Mouse (Mus musculus) E14TG2a.4 (cell line): ENCODE results near the gene Gm49369.
"Not testable (repeated sequence)": the region's sequence is repeated elsewhere in the genome, so short reads cannot be mapped to it uniquely, and the experiment has no call there.

Experiments
- H3K27me3 ChIP-seq: 2 replicates; pipeline ENCODE4 v1.6.1; 2014; ENCODE audit warnings: low read length, control low read depth; ENCODE audit not compliant: insufficient read depth
- H3K36me3 ChIP-seq: 2 replicates; pipeline ENCODE4 v1.6.1; 2014; ENCODE audit warnings: low read length, control low read depth; ENCODE audit not compliant: insufficient read depth
- H3K4me1 ChIP-seq: replicated peaks from 2 replicates; pipeline ENCODE4 v1.6.1; 2014; ENCODE audit warnings: low read depth, low read length, control low read depth
- H3K4me3 ChIP-seq: replicated peaks from 2 replicates; pipeline ENCODE4 v1.5.1; 2014; ENCODE audit warnings: mild to moderate bottlenecking, low read length
- H3K9me3 ChIP-seq: 2 replicates; pipeline ENCODE4 v1.6.1; 2014; ENCODE audit warnings: low read length, control low read depth
- CTCF ChIP-seq: conservative IDR thresholded peaks from 2 replicates; pipeline ENCODE4 v1.5.1; 2014; ENCODE audit warnings: low read length
- NANOG ChIP-seq: IDR thresholded peaks from 2 replicates; pipeline ENCODE4 v1.6.1; 2014; ENCODE audit warnings: borderline replicate concordance, low read length, mixed read lengths
- POU5F1 ChIP-seq: IDR thresholded peaks from 2 replicates; pipeline ENCODE4 v1.6.1; 2014; ENCODE audit warnings: low read length, borderline replicate concordance

The Gm49369 gene

DNA sequence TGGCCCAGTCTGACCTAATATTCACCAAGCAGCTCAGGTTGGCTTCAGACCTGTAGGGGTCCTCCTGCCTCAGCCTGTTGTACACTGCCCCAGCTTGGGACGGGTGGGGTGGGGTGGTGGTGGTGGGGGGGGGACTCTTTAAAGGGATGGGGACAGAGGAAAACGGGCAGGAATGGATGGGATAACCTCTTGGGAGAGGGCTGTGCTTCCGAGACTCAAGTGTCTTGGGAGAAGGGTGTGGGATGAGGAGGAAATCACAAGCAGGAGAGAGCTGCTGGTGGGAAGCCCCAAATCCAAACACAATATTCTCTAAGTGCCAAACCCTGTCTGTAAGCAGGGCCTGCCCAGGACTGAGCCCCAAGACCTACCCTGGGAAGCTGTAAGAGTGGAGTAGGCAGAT is 33.8 kb upstream of the Gm49369 start:
- TF ChIP-seq POU5F1: no peak
- no peak for TF ChIP-seq CTCF
- TF ChIP-seq NANOG: no peak
- peaks cover 23% of the 10 kb centered on the region for H3K27me3 ChIP-seq
- 0 out of 2 replicates have a peak, but pooled peaks cover 5% of the 10 kb centered on the region for H3K9me3 ChIP-seq
- no peaks in the 10 kb centered on the region for H3K4me1 ChIP-seq
- H3K36me3 ChIP-seq: no peaks in the 10 kb centered on the region
- H3K4me3 ChIP-seq: no peak overlapping the region

DNA sequence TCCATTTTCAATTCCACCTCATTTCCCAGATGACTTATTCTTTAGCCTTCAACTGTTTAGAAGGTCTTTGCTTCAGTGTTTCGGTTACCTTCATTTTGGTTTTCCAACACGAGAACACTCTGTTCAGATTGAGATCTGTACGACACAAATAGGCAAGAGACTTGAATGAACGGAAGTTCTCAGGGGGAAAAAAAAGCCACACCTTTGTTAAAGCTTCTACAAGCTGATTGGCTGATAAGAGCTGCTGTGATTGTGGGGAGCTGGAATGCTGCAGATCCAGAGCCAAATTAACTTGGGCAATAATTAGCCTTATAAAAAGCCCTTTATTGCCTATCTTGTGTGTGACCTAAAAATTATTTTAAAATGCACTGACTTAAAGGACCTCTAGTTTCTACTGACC is 32.8 kb upstream of the Gm49369 start:
- TF ChIP-seq NANOG (no peak), POU5F1 (no peak), CTCF (no peak)
- Histone ChIP-seq H3K4me1 (no peaks in the 10 kb centered on the region), H3K4me3 (no peak overlapping the region), H3K9me3 (0 out of 2 replicates have a peak, but pooled peaks cover 5% of the 10 kb centered on the region), H3K36me3 (no peaks in the 10 kb centered on the region), H3K27me3 (peaks cover 21% of the 10 kb centered on the region)

DNA sequence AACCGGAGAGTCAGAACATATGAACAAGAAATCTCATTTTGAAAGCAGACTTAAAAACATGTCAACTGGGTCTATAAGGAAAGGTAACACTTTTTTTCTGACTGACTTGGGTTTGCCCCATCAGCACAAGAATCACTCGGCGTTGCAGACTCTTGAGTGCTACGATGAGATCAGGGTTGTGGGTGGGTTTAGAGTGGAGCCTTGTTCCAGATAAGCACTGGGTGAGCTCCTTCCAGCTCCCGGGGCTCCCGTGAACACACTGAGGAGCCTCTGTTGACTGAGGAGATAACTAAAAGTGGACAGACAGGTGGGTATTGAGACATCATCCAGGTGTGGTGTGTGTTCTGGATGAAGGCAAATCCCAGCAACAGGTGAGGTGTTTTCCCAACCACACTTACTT is 30.8 kb upstream of the Gm49369 start:
- Histone ChIP-seq H3K27me3 (peaks cover 24% of the 10 kb centered on the region; the same call in 1 of the 2 replicates), H3K9me3 (0 out of 2 replicates have a peak, but pooled peaks cover 5% of the 10 kb centered on the region), H3K36me3 (no peaks in the 10 kb centered on the region), H3K4me1 (no peaks in the 10 kb centered on the region), H3K4me3 (no peak overlapping the region)
- TF ChIP-seq POU5F1 (no peak), CTCF (no peak), NANOG (no peak)

DNA sequence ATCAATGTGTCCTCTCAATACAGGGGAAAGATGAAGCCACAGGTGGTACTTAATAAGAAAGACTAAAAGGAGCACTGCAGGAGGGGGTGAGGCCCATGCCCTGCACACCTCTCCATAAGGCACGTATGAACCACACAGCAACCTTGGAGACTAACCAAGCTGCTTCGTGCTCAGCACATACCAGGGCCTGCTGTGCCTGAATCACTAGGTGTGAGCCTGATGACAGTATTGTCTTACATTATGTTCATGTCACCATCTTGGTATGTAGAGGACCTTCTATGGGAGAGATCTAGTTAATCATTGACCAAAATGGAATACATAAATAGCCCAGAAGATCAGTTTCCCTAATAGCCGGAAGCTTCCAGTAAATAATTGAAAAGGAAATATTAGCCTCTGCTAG is 27.1 kb upstream of the Gm49369 start:
- Histone ChIP-seq H3K27me3 (peaks cover 21% of the 10 kb centered on the region; the same call in 1 of the 2 replicates), H3K36me3 (no peaks in the 10 kb centered on the region), H3K4me1 (peaks cover 2% of the 10 kb centered on the region; the same call in 1 of the 2 replicates), H3K4me3 (no peak overlapping the region), H3K9me3 (peaks cover 19% of the 10 kb centered on the region)
- TF ChIP-seq CTCF (no peak), POU5F1 (no peak), NANOG (no peak)

- no peaks in the 10 kb centered on the region for H3K36me3 ChIP-seq
- H3K4me1 ChIP-seq: peaks cover 11% of the 10 kb centered on the region; the same call in 1 of the 2 replicates
- peaks cover 23% of the 10 kb centered on the region for H3K9me3 ChIP-seq
- TF ChIP-seq POU5F1: no peak
- no peak for TF ChIP-seq NANOG
- no peak for TF ChIP-seq CTCF
- peaks cover 14% of the 10 kb centered on the region; the same call in 1 of the 2 replicates for H3K27me3 ChIP-seq
- no peak overlapping the region for H3K4me3 ChIP-seq
Measured at GRCm38 (mm10) chr7:142408686-142409085, 26.2 kb upstream of the Gm49369 start.

DNA sequence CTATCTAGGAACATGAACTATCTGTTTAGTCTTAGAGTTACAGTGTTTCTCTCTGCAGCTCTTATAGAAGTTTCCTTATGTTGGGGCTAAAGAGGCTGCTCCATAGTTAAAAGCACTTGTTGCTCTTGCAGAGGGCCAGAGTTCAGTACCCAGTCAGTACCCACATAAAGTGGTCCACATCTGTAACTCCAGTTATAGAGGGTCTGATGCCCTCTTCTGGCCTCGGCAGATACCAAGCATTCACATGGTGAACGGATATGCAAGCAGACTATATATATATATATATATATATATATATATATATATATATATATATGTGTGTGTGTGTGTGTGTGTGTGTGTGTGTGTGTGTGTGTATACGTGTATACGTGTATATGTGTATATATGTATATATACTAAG is 25.5 kb upstream of the Gm49369 start:
- peaks cover 12% of the 10 kb centered on the region; the same call in 1 of the 2 replicates for H3K4me1 ChIP-seq
- TF ChIP-seq NANOG: no peak
- TF ChIP-seq CTCF: no peak
- no peak for TF ChIP-seq POU5F1
- H3K36me3 ChIP-seq: no peaks in the 10 kb centered on the region
- no peak overlapping the region for H3K4me3 ChIP-seq
- H3K27me3 ChIP-seq: peaks cover 15% of the 10 kb centered on the region; the same call in 1 of the 2 replicates
- H3K9me3 ChIP-seq: peaks cover 20% of the 10 kb centered on the region

DNA sequence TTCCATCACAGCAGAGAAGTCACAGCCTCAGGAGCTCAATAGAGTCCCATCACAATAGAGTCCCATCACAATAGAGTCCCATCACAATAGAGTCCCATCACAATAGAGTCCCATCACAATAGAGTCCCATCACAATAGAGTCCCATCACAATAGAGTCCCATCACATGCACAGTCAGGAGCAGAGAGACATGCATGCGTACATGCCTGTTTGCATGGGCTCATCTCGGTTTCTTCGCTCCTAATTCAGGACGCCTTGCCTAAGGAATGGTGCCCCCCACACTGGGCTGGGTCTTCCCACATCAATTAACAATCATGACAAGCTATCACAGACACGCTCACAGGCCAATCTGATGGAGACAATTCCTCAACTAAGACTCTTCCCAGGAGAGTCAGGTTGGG is 22.7 kb upstream of the Gm49369 start:
- H3K36me3 ChIP-seq, H3K4me3 ChIP-seq: not testable (repeated sequence)
- H3K4me1 ChIP-seq: peaks cover 28% of the 10 kb centered on the region
- H3K27me3 ChIP-seq: peaks cover 10% of the 10 kb centered on the region; the same call in 1 of the 2 replicates
- H3K9me3 ChIP-seq: peaks cover 18% of the 10 kb centered on the region
- peak; percentile 97 for TF ChIP-seq NANOG

DNA sequence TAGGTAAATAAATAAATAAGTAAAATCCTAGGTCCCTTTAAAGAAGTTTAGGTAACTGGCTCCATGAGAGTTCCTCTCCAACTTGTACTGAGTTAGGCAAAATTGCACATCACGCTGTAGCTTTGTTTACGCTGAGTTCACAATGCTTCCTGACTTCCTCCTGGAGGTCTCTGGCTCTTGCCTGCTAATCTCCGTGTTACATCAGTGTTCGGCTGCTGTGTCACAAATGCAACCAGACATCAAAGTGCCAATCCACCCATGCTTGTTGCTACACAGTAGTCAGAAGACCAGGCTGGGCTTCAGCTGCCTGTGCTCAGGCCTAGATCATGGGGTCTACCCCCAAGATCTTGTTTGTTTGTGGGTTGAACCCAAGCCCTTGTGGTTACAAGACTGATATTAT is 21.1 kb upstream of the Gm49369 start:
- peaks cover 30% of the 10 kb centered on the region for H3K4me1 ChIP-seq
- no peak overlapping the region for H3K4me3 ChIP-seq
- peaks cover 18% of the 10 kb centered on the region for H3K9me3 ChIP-seq
- H3K36me3 ChIP-seq: no peaks in the 10 kb centered on the region
- TF ChIP-seq POU5F1 (no peak), NANOG (no peak), CTCF (no peak)
- H3K27me3 ChIP-seq: peaks cover 15% of the 10 kb centered on the region; the same call in 1 of the 2 replicates

GRCm38 (mm10) chr7:142400750-142401142 is 18.3 kb upstream of the Gm49369 start:
- Histone ChIP-seq H3K4me3 (no peak overlapping the region), H3K36me3 (no peaks in the 10 kb centered on the region), H3K4me1 (peaks cover 30% of the 10 kb centered on the region), H3K27me3 (peaks cover 27% of the 10 kb centered on the region), H3K9me3 (peaks cover 15% of the 10 kb centered on the region)
- TF ChIP-seq NANOG (no peak), POU5F1 (no peak), CTCF (no peak)
